ENCODE assay signal across 50 mouse cellular contexts in genomic region chr3:146615496-146615895, GRCm38 (mm10). TPM values are rescaled to one million over a fixed set of nuclear protein-coding genes. Genes with fewer than 3 reads are reported as not detected.
"Had no signal": no experiment of that assay in that cellular context is flagged by ENCODE, and none has a peak within 500 bp of the region (broad histone marks: within the 10 kb centered on the region; RNA-seq: fewer than 3 reads in every experiment).

Gene Dnase2b (minus strand): TSS chr3:146615596.

- ATAC-seq: hindbrain, embryonic 16.5 days; hindbrain, postnatal 0 days; inflammation-experienced regulatory T-cells, adult 6 months; intestine, embryonic 15.5 days; intestine, embryonic 16.5 days; intestine, postnatal 0 days had no signal

- H3K36me3 ChIP-seq: heart, embryonic 10.5 days; heart, embryonic 12.5 days; heart, embryonic 13.5 days; heart, embryonic 15.5 days; hindbrain, embryonic 10.5 days; hindbrain, embryonic 12.5 days; hindbrain, embryonic 13.5 days; hindbrain, embryonic 15.5 days; intestine, embryonic 15.5 days; kidney, embryonic 15.5 days had no signal

- DNase-seq: heart, postnatal 10 days; heart, postnatal 14 days; heart, postnatal 36 days; heart, postnatal 4 days; kidney, adult 11 months; kidney, adult 18-20 months; kidney, adult 2 months; kidney, adult 8-10 months; kidney, adult 9 months; kidney, postnatal 10 days; kidney, postnatal 14 days; kidney, postnatal 25 days; kidney, postnatal 36 days; kidney, postnatal 4 days; layer of hippocampus, adult 9-11 months; layer of hippocampus, postnatal 36 days had no signal

- H3K9me3 ChIP-seq: heart, embryonic 10.5 days; heart, embryonic 12.5 days; heart, embryonic 13.5 days; heart, embryonic 15.5 days; hindbrain, embryonic 10.5 days; hindbrain, embryonic 12.5 days; hindbrain, embryonic 13.5 days; hindbrain, embryonic 15.5 days; intestine, embryonic 15.5 days; kidney, embryonic 15.5 days had no signal

- H3K9ac ChIP-seq: heart, embryonic 12.5 days; heart, embryonic 13.5 days; heart, embryonic 15.5 days; hindbrain, embryonic 12.5 days; hindbrain, embryonic 13.5 days; hindbrain, embryonic 14.5 days; hindbrain, embryonic 15.5 days; intestine, embryonic 15.5 days; kidney, embryonic 15.5 days had no signal

- H3K27me3 ChIP-seq: heart, embryonic 12.5 days; heart, embryonic 13.5 days; heart, embryonic 15.5 days; hindbrain, embryonic 12.5 days; hindbrain, embryonic 13.5 days; hindbrain, embryonic 15.5 days; intestine, embryonic 15.5 days; kidney, embryonic 15.5 days had no signal

- H3K4me3 ChIP-seq: heart, embryonic 10.5 days; heart, embryonic 12.5 days; heart, embryonic 13.5 days; heart, embryonic 15.5 days; hindbrain, embryonic 10.5 days; hindbrain, embryonic 12.5 days; hindbrain, embryonic 13.5 days; hindbrain, embryonic 15.5 days; intestine, embryonic 15.5 days; kidney, embryonic 15.5 days; layer of hippocampus, adult 2 months had no signal

- H3K27ac ChIP-seq: heart, embryonic 10.5 days; heart, embryonic 13.5 days; heart, embryonic 15.5 days; hindbrain, embryonic 10.5 days; hindbrain, embryonic 12.5 days; hindbrain, embryonic 13.5 days; hindbrain, embryonic 14.5 days; hindbrain, embryonic 15.5 days; hindbrain, postnatal 0 days; intestine, embryonic 15.5 days; kidney, embryonic 15.5 days; kidney, postnatal 0 days; layer of hippocampus, adult 2 months had no signal

- H3K4me1 ChIP-seq: heart, embryonic 10.5 days; hindbrain, embryonic 10.5 days; hindbrain, embryonic 12.5 days; hindbrain, embryonic 13.5 days; hindbrain, embryonic 15.5 days; intestine, embryonic 15.5 days; kidney, embryonic 15.5 days had no signal

- H3K4me2 ChIP-seq: heart, embryonic 11.5 days; heart, embryonic 12.5 days; heart, embryonic 13.5 days; heart, embryonic 15.5 days; hindbrain, embryonic 12.5 days; hindbrain, embryonic 13.5 days; hindbrain, embryonic 14.5 days; hindbrain, embryonic 15.5 days; intestine, embryonic 15.5 days; kidney, embryonic 15.5 days had no signal

RNA-seq across cellular contexts. Expression of gene Dnase2b, which starts in this region (rescaled TPM):
- total RNA-seq: heart, postnatal 10 days; heart, postnatal 14 days; heart, postnatal 25 days; heart, postnatal 36 days; heart, postnatal 4 days; hematopoietic stem cell, adult 5-6 weeks; hindbrain, postnatal 0 days; layer of hippocampus, adult 18-20 months; layer of hippocampus, adult 2 months; layer of hippocampus, adult 8-10 months; layer of hippocampus, postnatal 10 days; layer of hippocampus, postnatal 14 days; layer of hippocampus, postnatal 25 days; layer of hippocampus, postnatal 36 days had no signal
- polyA plus RNA-seq: heart, embryonic 10.5 days; heart, embryonic 11.5 days; heart, embryonic 12.5 days; heart, embryonic 13.5 days; heart, embryonic 14.5 days; heart, embryonic 15.5 days; heart, embryonic 16.5 days; heart, postnatal 0 days; hindbrain, embryonic 10.5 days; hindbrain, embryonic 11.5 days; hindbrain, embryonic 12.5 days; hindbrain, embryonic 13.5 days; hindbrain, embryonic 14.5 days; hindbrain, embryonic 15.5 days; hindbrain, embryonic 16.5 days; hindbrain, postnatal 0 days; inflammation-experienced regulatory T-cells, adult 6 months; intestine, embryonic 14.5 days; intestine, postnatal 0 days; kidney, adult 2 months; kidney, embryonic 14.5 days; kidney, embryonic 16.5 days; kidney, postnatal 0 days; large intestine, adult 2 months had no signal
